Mouse (Mus musculus) left cerebral cortex, postnatal 36 days (tissue): ENCODE results near the gene Gm16440. TPM values are rescaled to one million over a fixed set of nuclear protein-coding genes. Genes with fewer than 3 reads are reported as not detected.
"Not testable (repeated sequence)": the region's sequence is repeated elsewhere in the genome, so short reads cannot be mapped to it uniquely, and the experiment has no call there.

Source experiments
- DNase-seq, 2 experiments: peaks; one replicate each; pipeline ENCODE4 v3.0.0; 2021 to 2022; ENCODE audit warnings: low spot score in 2 of 2, mixed read lengths in 1 of 2
- intact Hi-C: fragments of 180-260 bp; cut with DNase I; formaldehyde crosslinking; loops from one replicate; pipeline ENCODE4 v1.15.1; 2025
- total RNA-seq, 2 experiments: library from RNA; stranded (reverse); gene quantifications; 2 replicates each; pipeline ENCODE4 v1.2.3; 2021

The Gm16440 gene
- total RNA-seq: not detected

DNA sequence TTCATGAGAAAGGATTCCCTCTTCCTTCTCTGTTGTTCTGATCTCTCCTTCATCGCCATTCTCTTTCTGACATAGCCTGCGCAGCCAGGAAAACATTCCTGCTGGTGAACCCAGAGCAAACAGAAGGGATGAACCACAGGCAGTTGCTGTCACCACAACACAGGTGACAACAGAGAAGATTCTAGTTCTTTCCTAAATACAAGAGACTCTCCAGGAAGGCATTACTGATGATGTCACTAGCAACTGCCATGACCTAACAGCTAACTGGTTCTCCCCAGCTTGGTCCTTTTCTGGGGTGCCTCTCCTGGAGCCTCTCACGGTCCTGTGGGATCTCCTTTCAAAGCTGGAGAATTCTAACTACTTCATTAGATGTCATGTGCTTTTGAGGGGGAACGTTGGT is at the start of gene Gm16440:
Gene Gm16440 (minus strand): TSS at position 101 of the 400 bp plus-strand sequence.
- intact Hi-C loops, DNase-seq: not testable (repeated sequence)

DNA sequence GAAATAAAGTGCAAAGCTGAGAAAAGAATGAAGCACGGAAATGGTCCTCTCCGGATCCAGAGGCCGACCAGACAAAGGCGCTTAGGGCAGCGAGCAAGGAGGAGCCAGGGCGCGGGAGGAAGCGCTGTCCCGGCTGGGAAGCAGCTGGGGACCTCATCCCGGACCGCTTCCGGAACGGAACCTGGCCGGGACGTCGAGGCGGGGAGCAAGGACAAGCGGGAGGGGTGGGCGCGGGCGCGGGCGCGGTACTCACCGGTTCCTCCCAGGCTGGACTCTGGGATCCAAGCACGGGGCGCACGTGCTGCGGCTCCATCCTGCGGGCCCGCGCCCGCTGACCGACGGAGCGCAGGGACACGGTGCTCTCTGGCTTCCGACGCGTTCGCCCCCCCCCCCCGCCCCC is 36.6 kb upstream of the Gm16440 start:
- peak; percentile 18 to 34 for DNase-seq
- intact Hi-C loops: not testable (repeated sequence)

DNA sequence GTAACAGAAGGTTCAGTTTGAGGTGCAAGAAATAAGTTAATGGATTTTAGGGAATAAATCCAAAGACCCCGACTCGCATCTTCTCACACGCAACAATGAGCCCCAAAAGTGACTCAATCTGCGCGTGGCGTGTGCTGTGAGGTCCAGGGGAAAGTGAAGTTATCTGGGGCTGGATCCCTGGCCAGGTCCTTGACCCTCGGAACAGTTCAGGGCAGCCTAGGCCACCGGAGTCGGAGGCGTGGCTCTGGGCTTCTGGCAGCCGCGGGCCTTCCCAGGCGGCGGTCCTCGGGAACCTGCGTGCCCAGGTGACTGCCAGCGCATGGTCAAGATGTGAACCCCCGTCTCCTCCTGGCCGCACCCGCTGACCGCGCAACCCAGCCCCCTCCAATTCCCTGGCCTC is 36.2 kb upstream of the Gm16440 start:
- DNase-seq, intact Hi-C loops: not testable (repeated sequence)

DNA sequence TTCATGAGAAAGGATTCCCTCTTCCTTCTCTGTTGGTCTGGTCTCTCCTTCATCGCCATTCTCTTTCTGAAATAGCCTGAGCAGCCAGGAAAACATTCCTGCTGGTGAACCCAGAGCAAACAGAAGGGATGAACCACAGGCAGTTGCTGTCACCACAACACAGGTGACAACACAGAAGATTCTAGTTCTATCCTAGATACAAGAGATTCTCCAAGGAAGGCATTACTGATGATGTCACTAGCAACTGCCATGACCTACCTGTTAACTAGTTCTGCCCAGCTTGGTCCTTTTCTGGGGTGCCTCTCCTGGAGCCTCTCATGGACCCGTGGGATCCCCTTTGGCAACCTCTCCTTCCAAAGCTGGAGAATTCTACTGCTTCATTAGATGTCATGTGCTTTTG is 22.3 kb upstream of the Gm16440 start, which contains the start of gene Gm3591:
Gene Gm3591 (minus strand): TSS at position 101 of the 400 bp plus-strand sequence.
- DNase-seq, intact Hi-C loops: not testable (repeated sequence)

DNA sequence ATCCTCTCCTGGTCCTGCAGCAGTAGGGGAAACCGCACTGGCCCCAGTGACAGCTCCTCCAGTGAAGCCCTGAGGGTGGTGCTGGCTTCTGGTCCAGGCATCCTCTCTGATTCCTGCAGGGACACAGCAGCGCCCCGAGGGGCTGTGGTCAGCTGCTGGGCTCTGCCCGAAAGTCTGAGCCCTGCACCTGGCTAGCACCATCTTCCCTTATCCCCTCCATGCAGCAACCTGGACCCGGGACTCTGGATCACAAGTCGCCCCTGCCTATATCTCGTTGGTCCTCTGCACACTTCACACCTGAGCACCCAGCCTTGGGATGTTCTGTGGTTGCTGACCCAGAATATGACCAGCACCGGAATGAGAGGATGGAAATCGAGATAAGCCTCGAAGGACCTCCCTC is 46.5 kb downstream of the Gm16440 start, which contains the start of gene Gm3618:
Gene Gm3618 (minus strand): TSS at position 101 of the 400 bp plus-strand sequence.
- intact Hi-C loops, DNase-seq: not testable (repeated sequence)

Other genes starting within 250 kb of the Gm16440 start
- gene Gm21560, start 171.0 kb downstream of the Gm16440 start, total RNA-seq: under 1 TPM; 0.34 to 0.62 TPM
- 1 to 10 TPM in 1 of 2 experiments, under 1 TPM in 1; 0.96 to 1.5 TPM for gene Gm3411, start 103.1 kb downstream of the Gm16440 start, total RNA-seq
- gene Gm21103, start 85.5 kb downstream of the Gm16440 start, total RNA-seq: not detected
- gene Gm3618, start 46.6 kb downstream of the Gm16440 start, total RNA-seq: not detected
- under 1 TPM in 1 of 2 experiments, not detected in 1; 0.70 TPM for gene Gm3591, start 22.2 kb upstream of the Gm16440 start, total RNA-seq
- gene Gm3594, start 54.3 kb upstream of the Gm16440 start, total RNA-seq: not detected
- not detected for gene Gm8356, start 147.0 kb upstream of the Gm16440 start, total RNA-seq
- gene Gm3629, start 200.3 kb upstream of the Gm16440 start, total RNA-seq: 1 to 10 TPM in 1 of 2 experiments, under 1 TPM in 1; 0.68 to 1.2 TPM
- gene Gm3460, start 232.1 kb upstream of the Gm16440 start, total RNA-seq: not detected